Mouse (Mus musculus) embryonic stem cell, embryonic (primary cell): Measurements from ENCODE around the gene Grm7.

Experiments
- CTCF ChIA-PET, 4 experiments: fragments of 300-600 bp in 2 of 4; fragments of 350-600 bp in 2 of 4; sonication (Branson Sonifier 250); formaldehyde crosslinking; loops; one replicate each; lab custom pipeline; 2022; ENCODE audit warnings: inconsistent platforms in 2 of 4; lab: Charles Lee
- POLR2A ChIA-PET, 4 experiments: fragments of 300-600 bp in 2 of 4; fragments of 350-600 bp in 2 of 4; sonication (Branson Sonifier 250); formaldehyde crosslinking; loops; one replicate each; lab custom pipeline; 2022; ENCODE audit warnings: antibody characterized with exemption in 4 of 4, inconsistent platforms in 1 of 4; lab: Charles Lee

Grm7 gene

DNA sequence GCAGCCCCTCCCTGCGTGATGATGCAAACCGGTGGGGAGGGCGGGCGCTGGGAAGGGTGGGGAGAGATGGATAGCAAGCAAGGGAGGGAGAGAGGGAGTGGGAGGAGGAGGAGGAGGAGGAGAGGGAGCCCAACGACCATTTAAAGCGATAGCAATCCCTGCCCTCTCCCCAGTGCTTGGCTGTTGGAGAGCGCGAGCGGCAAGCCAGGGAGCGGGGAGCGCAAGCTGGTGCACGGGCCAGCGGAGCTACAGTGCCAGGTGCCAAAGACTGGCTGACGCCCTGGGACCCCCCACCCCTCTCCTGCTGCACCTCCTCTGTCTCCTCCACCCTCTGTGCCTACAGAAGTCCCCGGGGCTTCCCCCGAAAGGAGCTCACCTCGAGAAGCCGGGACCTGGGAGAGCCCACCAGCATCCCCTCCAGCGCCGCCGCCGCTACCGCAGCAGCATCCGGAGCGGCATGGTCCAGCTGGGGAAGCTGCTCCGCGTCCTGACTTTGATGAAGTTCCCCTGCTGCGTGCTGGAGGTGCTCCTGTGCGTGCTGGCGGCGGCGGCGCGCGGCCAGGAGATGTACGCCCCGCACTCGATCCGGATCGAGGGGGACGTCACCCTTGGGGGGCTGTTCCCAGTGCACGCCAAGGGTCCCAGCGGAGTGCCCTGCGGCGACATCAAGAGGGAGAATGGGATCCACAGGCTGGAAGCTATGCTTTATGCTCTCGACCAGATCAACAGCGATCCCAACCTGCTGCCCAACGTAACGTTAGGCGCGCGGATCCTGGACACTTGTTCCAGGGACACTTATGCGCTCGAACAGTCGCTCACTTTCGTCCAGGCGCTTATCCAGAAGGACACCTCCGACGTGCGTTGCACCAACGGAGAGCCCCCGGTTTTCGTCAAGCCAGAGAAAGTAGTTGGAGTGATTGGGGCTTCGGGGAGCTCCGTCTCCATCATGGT lies at the start of gene Grm7:
Gene Grm7, plus strand, starts transcription at position 171 of the 951 bp plus-strand sequence.
- POLR2A ChIA-PET: interaction anchor here in 1 of 4 experiments (0.5 kb wide), 1 partner anchor 29 kb away, joined by 4 read pairs; no protein-coding TSS in a partner anchor
- CTCF ChIA-PET: no interaction called here

GRCm38 (mm10) chr6:110645041-110645410 lies 355 bp upstream of the Grm7 start:
- CTCF ChIA-PET: no interaction called here

DNA sequence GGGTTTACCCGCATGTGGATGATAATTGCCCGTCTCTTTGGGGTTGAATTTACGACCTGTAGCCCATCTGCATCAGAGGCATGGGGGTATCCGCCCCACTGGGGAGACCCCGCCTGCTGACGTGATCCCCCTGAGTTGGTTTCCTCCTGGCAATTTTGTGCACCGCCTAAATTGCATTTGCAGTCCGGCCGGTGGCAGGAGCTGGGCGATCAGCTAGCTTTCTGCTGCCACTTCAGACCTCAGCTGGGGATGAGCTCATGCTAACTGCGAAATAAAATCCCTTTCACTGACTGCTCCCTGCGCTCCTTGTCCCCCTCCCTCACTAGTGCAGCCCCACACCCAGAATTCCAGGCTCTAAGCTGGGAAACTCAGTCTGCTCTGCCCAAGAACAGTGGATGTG lies 1.5 kb downstream of the Grm7 start:
- ChIA-PET CTCF (no interaction called here), POLR2A (interaction anchor here in 1 of 4 experiments (0.7 kb wide), 1 partner anchor 860 kb away, joined by 3 read pairs; no protein-coding TSS in a partner anchor)

More at GRCm38 (mm10) chr6:110645041-110645410, 355 bp upstream of the Grm7 start:
- POLR2A ChIA-PET: interaction anchor here in 1 of 4 experiments (0.6 kb wide), 1 partner anchor 1537 kb away, joined by 3 read pairs; no protein-coding TSS in a partner anchor

- POLR2A ChIA-PET: interaction anchor here in 1 of 4 experiments (0.6 kb wide), 1 partner anchor 1978 kb away, joined by 6 read pairs; no protein-coding TSS in a partner anchor
- CTCF ChIA-PET: interaction anchor here in 1 of 4 experiments (0.7 kb wide), 1 partner anchor 1548 kb away, joined by 3 read pairs; no protein-coding TSS in a partner anchor
These were observed 3.8 kb downstream of the Grm7 start for GRCm38 (mm10) chr6:110649227-110649626.

GRCm38 (mm10) chr6:110653361-110654001 lies 8.1 kb downstream of the Grm7 start:
- CTCF ChIA-PET: no interaction called here

DNA sequence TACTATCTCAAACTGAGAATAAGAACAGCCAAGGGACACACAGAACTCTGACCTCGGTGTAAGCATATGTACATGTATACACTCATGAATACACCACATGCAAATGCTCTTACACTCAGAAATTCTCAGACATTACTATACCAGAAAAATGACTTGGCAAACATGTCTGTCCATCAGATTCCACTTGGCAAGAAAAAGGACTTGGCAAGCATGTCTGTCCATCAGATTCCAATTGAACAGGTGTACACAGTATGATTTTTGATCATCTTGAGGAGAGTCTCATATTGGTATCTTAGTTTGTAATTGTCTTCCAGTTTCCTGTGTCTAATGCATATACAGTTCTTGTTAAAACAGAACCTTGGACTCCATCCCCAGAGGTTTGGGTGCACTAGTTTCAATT lies 19.1 kb downstream of the Grm7 start:
- POLR2A ChIA-PET: no interaction called here
- CTCF ChIA-PET: no interaction called here

More at GRCm38 (mm10) chr6:110653361-110654001, 8.1 kb downstream of the Grm7 start:
- POLR2A ChIA-PET: no interaction called here

- CTCF ChIA-PET: no interaction called here
- POLR2A ChIA-PET: no interaction called here
These were observed 23.1 kb downstream of the Grm7 start for GRCm38 (mm10) chr6:110668447-110668846.

- CTCF ChIA-PET: no interaction called here
- POLR2A ChIA-PET: interaction anchor here in 1 of 4 experiments (1.1 kb wide), 1 partner anchor 12 kb away, joined by 4 read pairs; no protein-coding TSS in a partner anchor
These were observed 45.6 kb downstream of the Grm7 start for GRCm38 (mm10) chr6:110690954-110691353.

DNA sequence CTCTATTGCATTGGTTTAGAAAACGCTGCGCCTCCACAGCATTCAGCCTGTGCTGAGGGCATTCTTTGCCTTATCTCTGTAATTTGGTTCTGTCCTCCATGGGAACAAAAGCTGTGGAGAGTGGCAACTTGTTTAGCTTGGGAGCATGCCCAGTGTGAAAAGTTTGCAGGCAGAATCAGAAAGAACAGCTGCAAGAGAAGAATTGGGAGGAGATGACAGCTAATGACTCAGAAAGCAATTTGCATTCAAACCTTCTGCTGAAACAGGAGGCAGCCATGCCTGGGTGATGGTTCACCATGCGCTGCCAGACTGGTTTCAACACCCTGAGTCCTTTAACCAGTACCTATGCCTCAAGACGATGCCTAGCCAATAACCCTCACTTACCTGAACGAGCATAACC lies 64.4 kb downstream of the Grm7 start:
- ChIA-PET CTCF (no interaction called here), POLR2A (no interaction called here)

DNA sequence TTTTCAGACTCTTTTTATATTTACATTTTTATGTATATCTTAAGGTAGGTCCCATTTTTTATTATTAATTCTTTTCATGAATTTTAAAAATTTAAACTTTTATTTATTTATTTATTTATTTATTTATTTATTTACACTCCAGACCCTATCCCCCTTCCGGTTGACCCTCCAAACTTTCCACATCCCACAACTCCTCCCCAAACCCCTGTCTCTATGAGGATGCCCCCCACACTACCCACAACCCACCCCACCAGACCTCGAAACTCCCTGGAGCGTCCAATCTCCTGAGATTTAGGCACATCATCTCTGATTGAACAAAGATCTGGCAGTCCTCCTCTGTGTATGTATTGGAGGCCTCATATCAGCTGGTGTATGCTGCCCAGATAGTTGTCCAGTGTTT lies 69.6 kb downstream of the Grm7 start:
- ChIA-PET POLR2A (no interaction called here), CTCF (no interaction called here)

DNA sequence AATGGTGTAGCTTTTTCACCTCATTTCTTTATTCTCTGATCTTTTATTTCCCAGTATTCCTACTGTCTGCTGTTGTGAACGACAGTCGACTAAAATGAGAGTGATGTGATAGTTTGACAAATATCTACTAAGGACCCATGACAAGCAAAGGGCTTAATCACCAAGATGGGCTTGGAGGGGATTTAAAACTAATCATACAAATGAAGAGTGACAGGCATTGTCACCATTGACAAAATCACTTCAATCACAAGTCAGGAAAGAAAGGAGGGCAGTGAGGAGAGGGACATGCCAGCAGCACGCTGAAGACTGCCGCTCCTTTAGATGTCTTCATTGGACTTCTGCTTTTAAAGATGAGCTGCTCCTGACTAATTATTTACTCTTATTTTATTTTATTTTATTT lies 78.0 kb downstream of the Grm7 start:
- CTCF ChIA-PET: no interaction called here
- POLR2A ChIA-PET: no interaction called here

- POLR2A ChIA-PET: no interaction called here
- CTCF ChIA-PET: no interaction called here
These were observed 88.5 kb downstream of the Grm7 start for GRCm38 (mm10) chr6:110733914-110734313.

GRCm38 (mm10) chr6:110743981-110744670 lies 98.7 kb downstream of the Grm7 start:
- CTCF ChIA-PET: no interaction called here
- POLR2A ChIA-PET: no interaction called here

DNA sequence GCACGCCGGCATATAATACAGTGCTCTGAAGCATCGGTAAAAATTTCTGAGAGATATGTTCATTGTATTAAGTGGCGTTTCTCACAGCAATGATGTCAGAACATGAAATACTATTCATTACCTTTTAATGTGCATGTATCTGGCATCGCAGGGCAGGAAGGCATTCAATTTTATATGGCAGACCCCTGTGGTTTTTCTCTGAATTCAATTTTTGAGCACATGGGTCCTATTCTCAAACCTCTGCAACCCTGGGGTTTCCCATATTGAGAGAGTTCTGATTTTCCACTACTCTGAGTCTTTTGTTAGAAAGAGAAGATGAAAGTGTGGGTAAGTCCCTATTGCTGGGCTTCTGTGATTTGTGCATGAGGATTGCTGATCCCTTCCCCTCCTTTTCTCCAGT lies 110.5 kb downstream of the Grm7 start:
- CTCF ChIA-PET: no interaction called here

DNA sequence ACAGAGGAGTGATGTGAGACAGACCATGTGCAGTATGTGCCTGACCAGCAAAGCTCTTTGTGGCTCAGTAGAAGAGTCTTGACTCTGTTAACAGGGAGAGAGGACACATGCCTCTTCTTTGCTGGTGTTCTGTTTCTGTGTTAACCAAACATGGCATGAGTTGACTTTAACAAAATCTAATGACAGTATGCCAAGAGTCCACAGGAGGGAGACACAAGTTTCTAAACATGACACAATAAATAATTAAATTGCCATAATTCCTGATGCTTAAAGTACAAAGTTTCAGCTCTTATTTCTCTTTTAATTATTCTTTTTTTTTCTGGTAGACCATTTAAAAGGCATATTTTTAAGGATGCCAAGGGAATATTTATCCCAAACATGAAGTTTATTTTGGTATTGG lies 124.2 kb downstream of the Grm7 start:
- CTCF ChIA-PET: no interaction called here
- POLR2A ChIA-PET: no interaction called here

More for the DNA sequence above, 110.5 kb downstream of the Grm7 start:
- POLR2A ChIA-PET: no interaction called here

DNA sequence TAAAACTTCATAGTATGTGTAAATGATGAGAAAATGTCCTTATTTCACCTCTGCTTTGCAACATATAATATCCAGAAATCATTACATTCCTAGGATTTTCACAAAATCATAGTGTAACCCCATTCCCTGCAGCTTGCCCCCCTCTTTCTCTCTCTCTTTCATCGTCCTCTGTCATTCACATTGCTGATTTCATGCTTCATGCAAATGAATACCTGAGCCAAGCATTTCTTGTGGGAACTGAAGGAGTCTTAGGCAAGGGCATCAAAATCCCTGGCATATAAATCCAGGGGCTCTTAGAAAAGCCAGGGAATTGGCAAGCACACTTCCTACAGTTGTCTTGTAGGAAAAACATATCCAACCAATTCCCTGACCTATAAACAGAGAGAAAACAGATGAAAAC lies 127.3 kb downstream of the Grm7 start:
- CTCF ChIA-PET: no interaction called here

DNA sequence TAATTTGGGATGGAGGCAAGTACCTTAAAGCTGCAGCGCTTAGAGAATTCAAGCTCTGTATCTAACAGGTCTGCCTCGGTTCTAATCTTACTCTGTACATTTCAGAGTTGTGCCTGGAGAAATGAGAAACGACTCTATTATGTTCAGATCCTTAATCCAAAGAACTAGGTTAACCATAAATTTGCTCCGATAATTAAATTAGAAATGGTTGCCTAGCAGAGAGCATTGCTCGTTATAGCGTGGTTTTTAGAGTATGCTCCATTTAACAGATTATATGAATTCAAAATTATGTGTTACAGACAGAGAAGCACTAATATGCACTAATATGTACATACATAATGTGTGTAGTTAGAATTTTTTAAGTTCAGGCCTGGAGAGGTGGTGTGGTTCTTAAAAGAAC lies 130.7 kb downstream of the Grm7 start:
- CTCF ChIA-PET: interaction anchor here in 1 of 4 experiments (0.7 kb wide), 1 partner anchor 593 kb away, joined by 3 read pairs; no protein-coding TSS in a partner anchor
- POLR2A ChIA-PET: no interaction called here

More for the DNA sequence above, 127.3 kb downstream of the Grm7 start:
- POLR2A ChIA-PET: no interaction called here

DNA sequence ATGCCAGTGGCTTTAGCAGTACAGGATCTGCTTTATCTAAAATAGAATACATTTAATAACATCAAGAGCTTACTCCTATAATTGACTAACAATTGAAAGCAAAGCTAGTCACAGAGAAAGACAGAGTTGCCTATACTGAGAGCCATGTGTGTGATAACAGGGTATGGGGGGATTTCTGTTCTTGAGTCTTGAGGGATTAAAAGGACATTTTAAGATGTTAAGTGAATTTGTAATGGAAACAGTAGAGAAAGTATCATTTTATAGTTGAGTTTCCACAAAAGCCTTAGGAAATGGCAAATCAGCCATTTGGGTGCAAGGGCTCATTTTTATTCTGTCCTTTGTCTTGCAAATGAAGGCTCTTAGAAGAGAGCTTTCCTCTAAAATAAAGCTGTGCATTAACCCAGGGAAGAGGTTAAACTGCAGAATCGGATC lies 140.1 kb downstream of the Grm7 start:
- POLR2A ChIA-PET: interaction anchor here in 2 of 4 experiments (0.5 to 0.8 kb wide), 2 partner anchors 20 to 1844 kb away, joined by 3 to 7 read pairs; no protein-coding TSS in a partner anchor
- CTCF ChIA-PET: no interaction called here

DNA sequence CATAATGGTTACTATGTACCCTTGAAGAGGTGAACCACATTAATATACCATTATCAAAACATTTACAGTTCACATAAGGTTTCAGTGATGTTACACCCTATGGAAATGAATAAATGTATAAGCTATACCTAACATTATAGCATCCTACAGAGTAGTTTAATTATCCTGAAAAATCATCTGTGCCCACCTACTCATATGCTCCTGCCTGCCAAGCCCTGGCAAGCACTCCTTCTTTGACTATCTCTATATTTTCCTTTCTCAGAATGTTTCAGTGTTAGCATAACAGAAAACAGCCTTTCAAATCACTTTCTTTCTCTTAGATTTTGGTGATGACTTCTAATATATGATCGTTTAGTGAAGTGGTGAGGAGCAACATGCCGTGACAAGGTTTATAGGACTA lies 147.3 kb downstream of the Grm7 start:
- CTCF ChIA-PET: no interaction called here
- POLR2A ChIA-PET: no interaction called here
